Mouse (Mus musculus): ENCODE measurements around the gene F3. TPM values are rescaled to one million over a fixed set of nuclear protein-coding genes. Genes with fewer than 3 reads are reported as not detected.

The F3 gene
- polyA plus RNA-seq, 1 experiment from 2014 or later = 7.2 TPM

- 76% methylated on average over 4 of the region's 4 CpGs for WGBS
- DNase-seq (peak; percentile 26), ATAC-seq (ENCODE audit: low FRiP score, low TSS enrichment) (no peak)
Observed at GRCm38 (mm10) chr3:121686408-121686911, 36.9 kb upstream of the F3 start.

DNA sequence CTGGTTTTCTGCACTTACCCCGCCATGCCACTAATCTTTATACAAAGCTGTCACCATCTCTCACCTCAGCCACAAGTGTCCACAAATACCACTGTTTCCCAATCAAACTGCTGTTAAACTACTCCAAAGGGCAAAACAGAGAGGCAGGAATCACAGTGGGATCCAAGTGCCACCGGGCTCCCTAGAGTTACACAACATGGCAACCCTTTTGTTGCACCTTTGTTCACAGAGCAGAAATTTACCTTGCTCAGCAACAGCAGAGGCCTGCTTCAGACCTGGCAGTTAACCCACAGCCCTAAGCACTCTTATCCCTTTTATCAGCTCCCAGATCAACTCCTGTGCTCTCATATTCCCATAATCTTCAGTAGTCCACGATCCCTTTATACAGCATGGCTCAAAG lies 35.6 kb upstream of the F3 start:
- H3K4me1 ChIP-seq (ENCODE audit: control insufficient read depth, insufficient read depth, low read length) = no peaks in the 10 kb centered on the region
- ATAC-seq (ENCODE audit: low FRiP score, low TSS enrichment) (no peak), DNase-seq (no peak)
- no peak overlapping the region for H3K4me3 ChIP-seq (replicated peaks; ENCODE audit: low read depth, low read length)
- no peak overlapping the region for H3K27ac ChIP-seq (replicated peaks; ENCODE audit: low read depth, low read length)
- H3K9ac ChIP-seq (replicated peaks; ENCODE audit: low read length) = no peak overlapping the region
- no peak overlapping the region for H3K4me2 ChIP-seq (ENCODE audit: low read length)
- no peaks in the 10 kb centered on the region for H3K36me3 ChIP-seq (ENCODE audit: control insufficient read depth, insufficient read depth, low read length)
- H3K9me3 ChIP-seq (ENCODE audit: control insufficient read depth, low read length) = no peaks in the 10 kb centered on the region
- H3K27me3 ChIP-seq (ENCODE audit: control insufficient read depth, insufficient read depth, low read length) = no peaks in the 10 kb centered on the region
- 85% methylated on average over 3 of the region's 3 CpGs for WGBS

More at GRCm38 (mm10) chr3:121686408-121686911, 36.9 kb upstream of the F3 start:
- H3K4me3 ChIP-seq (replicated peaks; ENCODE audit: low read depth, low read length) = no peak overlapping the region
- H3K36me3 ChIP-seq (ENCODE audit: control insufficient read depth, insufficient read depth, low read length) = no peaks in the 10 kb centered on the region
- H3K27ac ChIP-seq (replicated peaks; ENCODE audit: low read depth, low read length) = no peak overlapping the region
- no peak overlapping the region for H3K9ac ChIP-seq (replicated peaks; ENCODE audit: low read length)
- no peak overlapping the region for H3K4me2 ChIP-seq (ENCODE audit: low read length)
- no peaks in the 10 kb centered on the region for H3K4me1 ChIP-seq (ENCODE audit: control insufficient read depth, insufficient read depth, low read length)
- no peaks in the 10 kb centered on the region for H3K9me3 ChIP-seq (ENCODE audit: control insufficient read depth, low read length)
- no peaks in the 10 kb centered on the region for H3K27me3 ChIP-seq (ENCODE audit: control insufficient read depth, insufficient read depth, low read length)

DNA sequence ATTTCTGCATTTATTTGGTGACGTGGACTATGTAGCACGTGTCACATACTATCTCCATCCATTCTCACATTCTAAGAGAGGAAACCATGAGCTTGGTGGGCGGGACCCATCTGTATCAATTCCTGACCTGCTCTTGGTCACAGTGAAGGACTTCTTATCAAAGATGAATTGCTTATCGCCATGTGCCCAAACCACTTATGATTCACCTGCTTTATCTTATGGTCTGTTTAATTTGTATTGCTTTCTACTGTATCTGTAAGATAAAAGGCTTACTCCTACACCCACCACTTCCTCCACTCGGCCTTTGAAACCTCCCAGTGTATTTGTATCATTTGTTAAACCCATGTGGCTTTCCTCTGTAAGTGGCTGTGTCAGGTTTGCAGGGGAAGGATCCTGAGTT lies 34.3 kb upstream of the F3 start:
- H3K27ac ChIP-seq (replicated peaks; ENCODE audit: low read depth, low read length) = no peak overlapping the region
- ATAC-seq (ENCODE audit: low FRiP score, low TSS enrichment) (no peak), DNase-seq (no peak)
- 84% methylated on average over 5 of the region's 5 CpGs for WGBS
- H3K4me1 ChIP-seq (ENCODE audit: control insufficient read depth, insufficient read depth, low read length) = no peaks in the 10 kb centered on the region
- H3K36me3 ChIP-seq (ENCODE audit: control insufficient read depth, insufficient read depth, low read length) = no peaks in the 10 kb centered on the region
- no peak overlapping the region for H3K4me3 ChIP-seq (replicated peaks; ENCODE audit: low read depth, low read length)
- H3K9ac ChIP-seq (replicated peaks; ENCODE audit: low read length) = no peak overlapping the region
- H3K27me3 ChIP-seq (ENCODE audit: control insufficient read depth, insufficient read depth, low read length) = no peaks in the 10 kb centered on the region
- H3K4me2 ChIP-seq (ENCODE audit: low read length) = no peak overlapping the region
- H3K9me3 ChIP-seq (ENCODE audit: control insufficient read depth, low read length) = no peaks in the 10 kb centered on the region

DNA sequence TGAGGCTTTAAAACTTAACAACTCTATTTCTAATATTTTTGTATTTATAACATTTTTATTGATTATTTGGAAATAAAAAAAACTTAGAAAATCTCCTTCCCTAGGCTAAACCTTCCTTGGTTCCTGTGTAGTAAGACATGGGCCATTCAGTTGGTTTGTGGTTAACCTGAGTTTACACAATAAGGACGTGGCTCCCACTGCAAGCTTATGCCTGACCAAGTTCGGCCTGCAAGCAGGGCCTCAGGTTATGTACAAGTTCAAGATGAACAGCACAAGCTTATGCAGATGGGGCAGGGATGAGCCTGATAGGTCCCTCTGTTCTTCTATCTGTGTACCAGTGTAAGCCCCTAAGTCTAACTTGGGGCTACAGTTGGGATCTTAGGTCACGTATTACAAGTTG lies 33.6 kb upstream of the F3 start:
- Histone ChIP-seq H3K4me1 (ENCODE audit: control insufficient read depth, insufficient read depth, low read length) (no peaks in the 10 kb centered on the region), H3K27ac (replicated peaks; ENCODE audit: low read depth, low read length) (no peak overlapping the region), H3K36me3 (ENCODE audit: control insufficient read depth, insufficient read depth, low read length) (no peaks in the 10 kb centered on the region), H3K4me2 (ENCODE audit: low read length) (no peak overlapping the region), H3K27me3 (ENCODE audit: control insufficient read depth, insufficient read depth, low read length) (no peaks in the 10 kb centered on the region), H3K4me3 (replicated peaks; ENCODE audit: low read depth, low read length) (no peak overlapping the region), H3K9me3 (ENCODE audit: control insufficient read depth, low read length) (no peaks in the 10 kb centered on the region), H3K9ac (replicated peaks; ENCODE audit: low read length) (no peak overlapping the region)
- DNase-seq = no peak
- no peak for ATAC-seq (ENCODE audit: low FRiP score, low TSS enrichment)
- 86% methylated on average over 3 of the region's 3 CpGs for WGBS

GRCm38 (mm10) chr3:121693001-121693730 lies 30.2 kb upstream of the F3 start:
- no peak for ATAC-seq (ENCODE audit: low FRiP score, low TSS enrichment)
- Histone ChIP-seq H3K4me3 (replicated peaks; ENCODE audit: low read depth, low read length) (no peak overlapping the region), H3K4me1 (ENCODE audit: control insufficient read depth, insufficient read depth, low read length) (no peaks in the 10 kb centered on the region), H3K4me2 (ENCODE audit: low read length) (no peak overlapping the region), H3K36me3 (ENCODE audit: control insufficient read depth, insufficient read depth, low read length) (no peaks in the 10 kb centered on the region), H3K9ac (replicated peaks; ENCODE audit: low read length) (no peak overlapping the region), H3K27me3 (ENCODE audit: control insufficient read depth, insufficient read depth, low read length) (no peaks in the 10 kb centered on the region), H3K9me3 (ENCODE audit: control insufficient read depth, low read length) (no peaks in the 10 kb centered on the region), H3K27ac (replicated peaks; ENCODE audit: low read depth, low read length) (no peak overlapping the region)
- DNase-seq = no peak
- 84% methylated on average over 13 of the region's 13 CpGs for WGBS

DNA sequence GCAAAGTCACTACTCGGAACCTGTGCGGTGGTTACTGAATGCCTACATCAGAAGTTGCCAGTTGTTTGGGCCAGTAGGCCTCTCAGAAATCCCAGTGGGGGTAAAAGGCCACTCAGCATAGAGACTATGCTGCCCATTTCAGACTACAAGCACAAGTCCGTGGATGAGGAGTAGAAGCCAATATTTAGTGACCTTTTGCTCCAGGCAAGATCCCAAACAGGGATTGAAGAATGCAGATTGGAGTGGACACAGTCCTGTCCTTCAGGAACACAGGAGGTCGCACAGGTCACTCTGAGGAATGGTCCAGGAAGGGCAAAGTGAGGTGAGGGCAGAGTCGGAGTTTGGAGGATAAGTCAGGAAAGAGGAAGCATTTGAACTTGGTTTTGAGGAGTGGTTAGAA lies 29.6 kb upstream of the F3 start:
- Histone ChIP-seq H3K4me1 (ENCODE audit: control insufficient read depth, insufficient read depth, low read length) (0 out of 2 replicates have a peak, but pooled peaks cover 1% of the 10 kb centered on the region), H3K27ac (replicated peaks; ENCODE audit: low read depth, low read length) (no peak overlapping the region), H3K4me3 (replicated peaks; ENCODE audit: low read depth, low read length) (no peak overlapping the region), H3K9ac (replicated peaks; ENCODE audit: low read length) (no peak overlapping the region), H3K4me2 (ENCODE audit: low read length) (no peak overlapping the region), H3K9me3 (ENCODE audit: control insufficient read depth, low read length) (no peaks in the 10 kb centered on the region), H3K36me3 (ENCODE audit: control insufficient read depth, insufficient read depth, low read length) (no peaks in the 10 kb centered on the region), H3K27me3 (ENCODE audit: control insufficient read depth, insufficient read depth, low read length) (no peaks in the 10 kb centered on the region)
- ATAC-seq (ENCODE audit: low FRiP score, low TSS enrichment) = no peak
- no peak for DNase-seq
- WGBS = 89% methylated on average over 5 of the region's 5 CpGs

- DNase-seq (no peak), ATAC-seq (ENCODE audit: low FRiP score, low TSS enrichment) (no peak)
- no peaks in the 10 kb centered on the region for H3K36me3 ChIP-seq (ENCODE audit: control insufficient read depth, insufficient read depth, low read length)
- no peak overlapping the region for H3K27ac ChIP-seq (replicated peaks; ENCODE audit: low read depth, low read length)
- no peaks in the 10 kb centered on the region for H3K27me3 ChIP-seq (ENCODE audit: control insufficient read depth, insufficient read depth, low read length)
- H3K9ac ChIP-seq (replicated peaks; ENCODE audit: low read length) = no peak overlapping the region
- H3K9me3 ChIP-seq (ENCODE audit: control insufficient read depth, low read length) = no peaks in the 10 kb centered on the region
- peaks cover 31% of the 10 kb centered on the region for H3K4me1 ChIP-seq (ENCODE audit: control insufficient read depth, insufficient read depth, low read length)
- no peak overlapping the region for H3K4me2 ChIP-seq (ENCODE audit: low read length)
- 94% methylated on average over 7 of the region's 7 CpGs for WGBS
- no peak overlapping the region for H3K4me3 ChIP-seq (replicated peaks; ENCODE audit: low read depth, low read length)
Observed at GRCm38 (mm10) chr3:121697169-121697568, 26.2 kb upstream of the F3 start.

- peak overlapping the region; percentile 91 for H3K27ac ChIP-seq (replicated peaks; ENCODE audit: low read depth, low read length)
- WGBS = 73% methylated on average over 4 of the region's 4 CpGs
- no peak for DNase-seq
Observed at GRCm38 (mm10) chr3:121699401-121699800, 23.9 kb upstream of the F3 start.

DNA sequence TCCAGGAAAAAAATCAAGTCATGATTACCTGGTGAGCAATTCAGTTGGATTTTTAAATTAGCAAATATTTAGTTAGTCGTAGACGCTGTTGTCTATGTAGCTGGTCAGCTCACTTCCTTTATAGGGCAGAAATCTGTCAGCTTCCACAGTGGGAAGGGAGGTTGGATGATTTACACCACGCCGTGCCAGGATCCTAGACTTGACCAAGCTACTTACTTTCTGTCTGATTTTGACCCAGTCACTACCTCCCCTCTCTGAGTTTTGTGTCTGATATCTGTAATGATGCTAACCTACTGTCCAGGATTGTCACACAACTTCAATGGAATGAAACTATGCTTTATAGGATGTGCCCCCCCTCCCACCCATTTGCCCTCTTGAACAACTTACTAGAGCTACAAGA lies 23.5 kb upstream of the F3 start:
- Histone ChIP-seq H3K27me3 (ENCODE audit: control insufficient read depth, insufficient read depth, low read length) (no peaks in the 10 kb centered on the region), H3K4me3 (replicated peaks; ENCODE audit: low read depth, low read length) (no peak overlapping the region), H3K4me1 (ENCODE audit: control insufficient read depth, insufficient read depth, low read length) (peaks cover 31% of the 10 kb centered on the region), H3K9me3 (ENCODE audit: control insufficient read depth, low read length) (no peaks in the 10 kb centered on the region), H3K36me3 (ENCODE audit: control insufficient read depth, insufficient read depth, low read length) (no peaks in the 10 kb centered on the region), H3K9ac (replicated peaks; ENCODE audit: low read length) (no peak overlapping the region; the same call in 1 of the 2 replicates), H3K4me2 (ENCODE audit: low read length) (peak overlapping the region; percentile 47), H3K27ac (replicated peaks; ENCODE audit: low read depth, low read length) (peak overlapping the region; percentile 91)
- DNase-seq (peak; percentile 46), ATAC-seq (ENCODE audit: low FRiP score, low TSS enrichment) (peak; percentile 18)
- 58% methylated on average over 4 of the region's 4 CpGs for WGBS

More at GRCm38 (mm10) chr3:121699401-121699800, 23.9 kb upstream of the F3 start:
- Histone ChIP-seq H3K4me3 (replicated peaks; ENCODE audit: low read depth, low read length) (no peak overlapping the region), H3K9me3 (ENCODE audit: control insufficient read depth, low read length) (no peaks in the 10 kb centered on the region), H3K4me1 (ENCODE audit: control insufficient read depth, insufficient read depth, low read length) (peaks cover 31% of the 10 kb centered on the region), H3K27me3 (ENCODE audit: control insufficient read depth, insufficient read depth, low read length) (no peaks in the 10 kb centered on the region), H3K4me2 (ENCODE audit: low read length) (no peak overlapping the region), H3K36me3 (ENCODE audit: control insufficient read depth, insufficient read depth, low read length) (no peaks in the 10 kb centered on the region), H3K9ac (replicated peaks; ENCODE audit: low read length) (no peak overlapping the region)
- peak; percentile 2; the same call in 1 of the 2 replicates for ATAC-seq (ENCODE audit: low FRiP score, low TSS enrichment)

All from midbrain, embryonic 14.5 days (tissue).